Mouse (Mus musculus): ENCODE data around the gene Lmo2. TPM values are rescaled to one million over a fixed set of nuclear protein-coding genes. Genes with fewer than 3 reads are reported as not detected.

Gene Lmo2
- polyA plus RNA-seq, 1 experiment from 2014 or later, result 11.1 TPM

GRCm38 (mm10) chr2:103959574-103959973 lies 1.8 kb downstream of the Lmo2 start:
- no peak for TF ChIP-seq CTCF (IDR thresholded peaks at IDR 0.05; ENCODE audit: low read depth)
- Histone ChIP-seq H3K27me3 (replicated peaks; ENCODE audit: control insufficient read depth, insufficient read depth, low read length) (no peaks in the 10 kb centered on the region), H3K9me3 (ENCODE audit: control insufficient read depth) (no peaks in the 10 kb centered on the region), H3K4me2 (replicated peaks; ENCODE audit: low read depth) (no peak overlapping the region), H3K9ac (ENCODE audit: low read depth, low read length) (no peak overlapping the region), H3K27ac (ENCODE audit: low read depth, low read length) (no peak overlapping the region), H3K36me3 (ENCODE audit: control insufficient read depth, insufficient read depth) (no peaks in the 10 kb centered on the region), H3K4me3 (ENCODE audit: low read depth, low read length) (no peak overlapping the region), H3K4me1 (replicated peaks; ENCODE audit: control insufficient read depth, insufficient read depth, low read length) (no peaks in the 10 kb centered on the region)
- no peak for ATAC-seq
- 91% methylated on average over 6 of the region's 6 CpGs for WGBS

GRCm38 (mm10) chr2:103962349-103962748 lies 4.6 kb downstream of the Lmo2 start:
- Histone ChIP-seq H3K27ac (ENCODE audit: low read depth, low read length) (no peak overlapping the region), H3K4me1 (replicated peaks; ENCODE audit: control insufficient read depth, insufficient read depth, low read length) (no peaks in the 10 kb centered on the region), H3K9ac (ENCODE audit: low read depth, low read length) (no peak overlapping the region), H3K27me3 (replicated peaks; ENCODE audit: control insufficient read depth, insufficient read depth, low read length) (no peaks in the 10 kb centered on the region), H3K4me2 (replicated peaks; ENCODE audit: low read depth) (no peak overlapping the region), H3K4me3 (ENCODE audit: low read depth, low read length) (no peak overlapping the region), H3K36me3 (ENCODE audit: control insufficient read depth, insufficient read depth) (no peaks in the 10 kb centered on the region), H3K9me3 (ENCODE audit: control insufficient read depth) (no peaks in the 10 kb centered on the region)
- no peak for TF ChIP-seq CTCF (IDR thresholded peaks at IDR 0.05; ENCODE audit: low read depth)
- 77% methylated on average over 4 of the region's 4 CpGs for WGBS
- ATAC-seq, result no peak

GRCm38 (mm10) chr2:103965391-103965790 lies 7.6 kb downstream of the Lmo2 start:
- Histone ChIP-seq H3K36me3 (ENCODE audit: control insufficient read depth, insufficient read depth) (no peaks in the 10 kb centered on the region), H3K9me3 (ENCODE audit: control insufficient read depth) (no peaks in the 10 kb centered on the region), H3K9ac (ENCODE audit: low read depth, low read length) (no peak overlapping the region), H3K4me2 (replicated peaks; ENCODE audit: low read depth) (no peak overlapping the region), H3K4me1 (replicated peaks; ENCODE audit: control insufficient read depth, insufficient read depth, low read length) (no peaks in the 10 kb centered on the region), H3K27ac (ENCODE audit: low read depth, low read length) (no peak overlapping the region), H3K27me3 (replicated peaks; ENCODE audit: control insufficient read depth, insufficient read depth, low read length) (no peaks in the 10 kb centered on the region), H3K4me3 (ENCODE audit: low read depth, low read length) (no peak overlapping the region)
- ATAC-seq, result no peak
- WGBS, result 71% methylated on average over 3 of the region's 3 CpGs
- no peak for TF ChIP-seq CTCF (IDR thresholded peaks at IDR 0.05; ENCODE audit: low read depth)

GRCm38 (mm10) chr2:103968186-103968585 lies 10.4 kb downstream of the Lmo2 start:
- H3K27ac ChIP-seq (ENCODE audit: low read depth, low read length), result no peak overlapping the region
- H3K4me3 ChIP-seq (ENCODE audit: low read depth, low read length), result no peak overlapping the region
- no peak for ATAC-seq
- H3K4me1 ChIP-seq (replicated peaks; ENCODE audit: control insufficient read depth, insufficient read depth, low read length), result no peaks in the 10 kb centered on the region
- H3K36me3 ChIP-seq (ENCODE audit: control insufficient read depth, insufficient read depth), result no peaks in the 10 kb centered on the region
- no peaks in the 10 kb centered on the region for H3K9me3 ChIP-seq (ENCODE audit: control insufficient read depth)
- TF ChIP-seq CTCF (IDR thresholded peaks at IDR 0.05; ENCODE audit: low read depth), result no peak
- 55% methylated on average over 4 of the region's 4 CpGs for WGBS
- H3K9ac ChIP-seq (ENCODE audit: low read depth, low read length), result no peak overlapping the region
- H3K4me2 ChIP-seq (replicated peaks; ENCODE audit: low read depth), result no peak overlapping the region; the same call in 1 of the 2 replicates
- 0 out of 2 replicates have a peak, but pooled peaks cover 12% of the 10 kb centered on the region for H3K27me3 ChIP-seq (replicated peaks; ENCODE audit: control insufficient read depth, insufficient read depth, low read length)

GRCm38 (mm10) chr2:103968919-103969436 lies 11.2 kb downstream of the Lmo2 start:
- Histone ChIP-seq H3K27ac (ENCODE audit: low read depth, low read length) (peak overlapping the region; percentile 29; the same call in 1 of the 2 replicates), H3K27me3 (replicated peaks; ENCODE audit: control insufficient read depth, insufficient read depth, low read length) (0 out of 2 replicates have a peak, but pooled peaks cover 12% of the 10 kb centered on the region)

GRCm38 (mm10) chr2:103969437-103970040 lies 11.8 kb downstream of the Lmo2 start:
- peak overlapping the region; percentile 83 for H3K4me3 ChIP-seq (ENCODE audit: low read depth, low read length)
- no peaks in the 10 kb centered on the region for H3K9me3 ChIP-seq (ENCODE audit: control insufficient read depth)
- WGBS, result 2% methylated on average over 38 of the region's 40 CpGs
- H3K27me3 ChIP-seq (replicated peaks; ENCODE audit: control insufficient read depth, insufficient read depth, low read length), result 0 out of 2 replicates have a peak, but pooled peaks cover 12% of the 10 kb centered on the region
- peak overlapping the region; percentile 29; the same call in 1 of the 2 replicates for H3K27ac ChIP-seq (ENCODE audit: low read depth, low read length)
- peak; percentile 64 for TF ChIP-seq CTCF (IDR thresholded peaks at IDR 0.05; ENCODE audit: low read depth)
- H3K4me1 ChIP-seq (replicated peaks; ENCODE audit: control insufficient read depth, insufficient read depth, low read length), result no peaks in the 10 kb centered on the region
- no peaks in the 10 kb centered on the region for H3K36me3 ChIP-seq (ENCODE audit: control insufficient read depth, insufficient read depth)
- peak overlapping the region; percentile 63 for H3K9ac ChIP-seq (ENCODE audit: low read depth, low read length)
- peak; percentile 79 for ATAC-seq
- peak overlapping the region; percentile 98 for H3K4me2 ChIP-seq (replicated peaks; ENCODE audit: low read depth)

More at GRCm38 (mm10) chr2:103968919-103969436, 11.2 kb downstream of the Lmo2 start:
- no peak for ATAC-seq
- Histone ChIP-seq H3K4me3 (ENCODE audit: low read depth, low read length) (peak overlapping the region; percentile 83), H3K36me3 (ENCODE audit: control insufficient read depth, insufficient read depth) (no peaks in the 10 kb centered on the region), H3K4me1 (replicated peaks; ENCODE audit: control insufficient read depth, insufficient read depth, low read length) (no peaks in the 10 kb centered on the region), H3K9me3 (ENCODE audit: control insufficient read depth) (no peaks in the 10 kb centered on the region), H3K4me2 (replicated peaks; ENCODE audit: low read depth) (peak overlapping the region; percentile 98), H3K9ac (ENCODE audit: low read depth, low read length) (no peak overlapping the region)
- 26% methylated on average over 10 of the region's 10 CpGs for WGBS
- no peak for TF ChIP-seq CTCF (IDR thresholded peaks at IDR 0.05; ENCODE audit: low read depth)

Data from intestine, postnatal 0 days (tissue).